Mouse (Mus musculus): ENCODE results near the gene Esrrg.

Gene Esrrg

DNA sequence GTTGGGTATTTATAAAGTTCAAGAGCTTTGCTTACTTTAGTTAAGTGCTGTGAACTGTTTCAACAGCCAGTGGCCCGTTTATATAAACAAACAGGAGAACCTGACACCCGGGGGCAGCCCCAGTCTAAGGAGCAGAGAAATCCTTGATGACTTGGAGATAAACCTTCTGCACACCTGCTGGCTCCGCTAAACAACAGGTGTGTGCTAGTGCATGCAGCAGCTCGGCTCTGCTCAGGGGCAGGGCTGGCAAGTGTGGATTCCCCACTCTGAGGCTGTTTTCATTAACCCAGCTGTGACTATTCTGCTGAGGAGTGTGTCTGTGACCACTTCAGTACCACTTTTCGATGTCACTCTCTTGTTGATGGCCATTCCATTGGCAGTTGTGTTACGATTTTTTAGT lies 292.2 kb downstream of the Esrrg start:
- in situ Hi-C loops (cut with MboI, MseI): no loop called here

- in situ Hi-C loops (cut with MboI, MseI): no loop called here
These were observed 293.6 kb downstream of the Esrrg start for GRCm38 (mm10) chr1:187902176-187902575.

DNA sequence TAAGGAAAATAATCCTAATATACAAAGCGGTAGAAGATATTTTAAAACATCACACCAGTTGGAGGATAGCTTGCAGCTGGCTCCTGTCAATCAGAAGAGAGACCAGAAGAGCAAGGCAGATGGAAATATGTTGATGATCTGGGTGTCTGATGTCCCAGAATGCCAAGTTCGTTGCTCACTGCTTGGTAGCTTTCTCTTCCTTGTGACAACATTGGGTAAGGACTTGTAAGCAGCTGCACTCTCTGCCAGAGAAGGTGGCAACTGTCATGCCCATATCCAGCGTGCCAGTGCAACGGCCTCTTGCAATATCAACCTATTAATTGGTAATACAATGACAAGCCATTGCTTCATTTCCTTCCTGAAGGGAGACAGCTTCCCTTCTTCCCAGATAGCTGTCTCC lies 296.1 kb downstream of the Esrrg start:
- in situ Hi-C loops (cut with MboI, MseI): no loop called here

- in situ Hi-C loops (cut with MboI, MseI): no loop called here
These were observed 298.8 kb downstream of the Esrrg start for GRCm38 (mm10) chr1:187907407-187907806.

DNA sequence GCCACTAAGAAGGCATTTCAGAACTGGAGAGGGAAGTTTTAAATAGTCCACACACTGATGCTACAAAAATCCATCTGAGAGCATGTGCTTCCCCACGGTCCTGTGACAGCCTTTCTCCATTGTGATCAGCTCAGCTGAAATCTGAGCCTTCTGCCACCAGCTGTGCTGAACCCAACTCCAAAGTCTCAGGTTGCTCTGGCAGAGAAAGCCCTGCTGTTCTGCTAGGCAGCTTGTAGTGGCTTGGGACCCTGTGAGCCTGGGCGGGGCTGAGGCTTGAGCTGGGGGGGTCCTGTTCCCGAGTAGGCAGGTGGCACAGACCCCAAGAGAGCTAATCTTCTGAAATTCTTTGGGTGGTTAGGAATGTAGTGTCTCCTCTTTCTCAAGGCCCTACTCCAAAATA lies 299.3 kb downstream of the Esrrg start:
- in situ Hi-C loops (cut with MboI, MseI): no loop called here

- in situ Hi-C loops (cut with MboI, MseI): no loop called here
These were observed 302.1 kb downstream of the Esrrg start for GRCm38 (mm10) chr1:187910718-187911117.

GRCm38 (mm10) chr1:187911201-187911600 lies 302.6 kb downstream of the Esrrg start:
- in situ Hi-C loops (cut with MboI, MseI): no loop called here

DNA sequence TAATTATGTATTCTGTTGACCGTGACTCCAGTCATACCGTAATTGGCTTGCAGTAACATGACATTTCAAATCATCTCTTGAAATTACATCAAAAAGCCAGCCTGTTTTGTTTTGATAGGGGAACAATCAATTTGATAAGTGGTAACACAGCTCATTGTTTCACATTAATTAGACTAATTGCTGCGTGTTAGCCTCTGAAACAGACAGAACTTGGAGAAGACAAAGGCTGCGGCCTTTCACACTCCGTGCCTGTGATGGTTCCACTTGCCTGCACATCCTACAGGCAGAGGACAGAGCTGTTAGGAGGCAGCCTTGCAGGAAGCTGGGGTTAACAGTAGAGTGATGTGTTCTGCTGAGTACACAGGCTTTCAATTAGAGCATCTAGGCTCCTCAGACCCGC lies 309.7 kb downstream of the Esrrg start:
- in situ Hi-C loops (cut with MboI, MseI): no loop called here

DNA sequence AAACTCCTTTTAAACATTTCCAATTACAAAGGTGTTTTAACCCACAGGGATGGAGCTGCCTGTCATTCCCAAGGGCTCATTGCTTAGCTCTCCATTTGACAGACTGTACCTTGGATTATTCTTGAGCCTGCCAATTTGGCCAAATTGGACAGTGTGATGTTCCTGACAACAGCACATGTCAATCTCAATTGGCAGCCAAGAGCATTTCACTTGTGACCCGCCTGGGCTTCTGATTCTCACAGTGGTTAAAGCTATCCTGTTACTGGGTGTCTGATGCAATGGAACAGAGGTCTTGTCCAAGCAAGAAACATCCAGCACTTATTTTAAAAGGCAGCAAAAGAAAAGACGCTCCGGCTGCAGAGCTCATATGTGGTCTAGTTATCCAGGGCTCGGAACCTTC lies 310.3 kb downstream of the Esrrg start:
- in situ Hi-C loops (cut with MboI, MseI): no loop called here

- in situ Hi-C loops (cut with MboI, MseI): no loop called here
These were observed 311.7 kb downstream of the Esrrg start for GRCm38 (mm10) chr1:187920156-187920777.

GRCm38 (mm10) chr1:187931146-187931545 lies 322.6 kb downstream of the Esrrg start:
- in situ Hi-C loops (cut with MboI, MseI): loop anchor here in 1 of 2 experiments (10.0 kb wide), 1 partner anchor 1504 kb away; no protein-coding TSS in a partner anchor

GRCm38 (mm10) chr1:187938652-187939051 lies 330.1 kb downstream of the Esrrg start:
- in situ Hi-C loops (cut with MboI, MseI): loop anchor here in 1 of 2 experiments (10.0 kb wide), 1 partner anchor 1496 kb away; no protein-coding TSS in a partner anchor

DNA sequence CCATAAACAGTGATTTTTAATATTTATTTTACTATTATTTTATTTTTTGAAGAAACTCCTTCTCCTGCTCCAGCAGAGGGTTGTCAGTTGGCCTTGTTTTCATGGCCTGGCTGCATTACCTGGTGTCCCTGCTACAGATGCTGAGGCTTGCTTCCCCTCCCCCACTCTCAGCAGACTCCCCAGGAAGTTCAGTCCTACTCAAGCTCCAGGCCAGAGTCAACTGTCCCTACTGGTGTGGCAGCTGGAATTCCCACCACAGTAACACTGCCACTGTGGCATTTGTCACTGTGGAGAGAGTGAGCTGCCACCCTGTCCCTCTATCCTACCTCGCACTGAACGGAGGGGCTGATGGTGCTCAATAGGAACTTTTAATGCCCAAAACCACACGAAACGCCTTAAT lies 330.5 kb downstream of the Esrrg start:
- in situ Hi-C loops (cut with MboI, MseI): loop anchor here in 1 of 2 experiments (10.0 kb wide), 1 partner anchor 1496 kb away; no protein-coding TSS in a partner anchor

- in situ Hi-C loops (cut with MboI, MseI): no loop called here
These were observed 342.9 kb downstream of the Esrrg start for GRCm38 (mm10) chr1:187951506-187951905.

- in situ Hi-C loops (cut with MboI, MseI): no loop called here
These were observed 348.1 kb downstream of the Esrrg start for GRCm38 (mm10) chr1:187956702-187957101.

- in situ Hi-C loops (cut with MboI, MseI): no loop called here
These were observed 350.6 kb downstream of the Esrrg start for GRCm38 (mm10) chr1:187959192-187959591.

- in situ Hi-C loops (cut with MboI, MseI): no loop called here
These were observed 352.9 kb downstream of the Esrrg start for GRCm38 (mm10) chr1:187961452-187961851.

GRCm38 (mm10) chr1:187964829-187965760 lies 356.5 kb downstream of the Esrrg start:
- in situ Hi-C loops (cut with MboI, MseI): no loop called here

- in situ Hi-C loops (cut with MboI, MseI): no loop called here
These were observed 357.3 kb downstream of the Esrrg start for GRCm38 (mm10) chr1:187965921-187966320.

GRCm38 (mm10) chr1:187968379-187968778 lies 359.8 kb downstream of the Esrrg start:
- in situ Hi-C loops (cut with MboI, MseI): no loop called here

- in situ Hi-C loops (cut with MboI, MseI): no loop called here
These were observed 360.9 kb downstream of the Esrrg start for GRCm38 (mm10) chr1:187969491-187969890.

DNA sequence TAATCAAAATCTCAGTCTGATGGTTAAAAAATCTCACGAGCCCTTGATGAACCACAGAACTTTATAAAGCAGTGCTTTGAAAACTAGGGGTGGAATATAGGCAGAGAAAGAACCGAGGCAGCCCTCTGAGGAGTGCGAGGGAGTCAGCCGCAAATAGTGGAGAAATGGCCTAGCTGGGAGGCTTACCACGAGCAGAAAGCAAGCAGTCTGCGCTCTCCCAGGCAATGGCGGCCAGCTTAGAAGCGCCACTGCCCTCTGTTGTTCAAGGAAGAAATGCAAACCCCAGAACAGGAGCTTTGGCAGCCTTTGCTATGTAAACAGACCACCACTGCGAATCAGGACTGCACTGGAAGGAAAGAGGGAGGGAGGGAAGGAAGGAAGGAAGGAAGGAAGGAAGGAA lies 365.8 kb downstream of the Esrrg start:
- in situ Hi-C loops (cut with MboI, MseI): no loop called here
